Mouse (Mus musculus) liver, embryonic 11.5 days (tissue): ENCODE results near the gene Ptprj. TPM values are rescaled to one million over a fixed set of nuclear protein-coding genes. Genes with fewer than 3 reads are reported as not detected.

ENCODE experiments used
- ATAC-seq: fragments of 200-750 bp; cut with Nextera tagmentation; replicated peaks from 2 replicates; pipeline ENCODE4 v1.8.0; 2017; ENCODE audit warnings: moderate number of reproducible peaks, mild to moderate bottlenecking, moderate TSS enrichment, moderate library complexity; ENCODE audit not compliant: low FRiP score
- DNase-seq: peaks from one replicate; pipeline ENCODE4 v3.0.0-alpha.2; 2017; ENCODE audit warnings: low spot score
- H3K27ac ChIP-seq: fragments of 300-500 bp; sonication (generic); 2 replicates; pipeline ENCODE4 v1.5.1; 2014; ENCODE audit warnings: mild to moderate bottlenecking, low read depth, low read length, control low read depth
- H3K27me3 ChIP-seq: fragments of 300-500 bp; sonication (generic); replicated peaks from 2 replicates; pipeline ENCODE4 v1.6.1; 2014; ENCODE audit warnings: low read length, mixed read lengths; ENCODE audit not compliant: control insufficient read depth, insufficient read depth
- H3K36me3 ChIP-seq: fragments of 300-500 bp; sonication (generic); 2 replicates; pipeline ENCODE4 v1.6.1; 2014; ENCODE audit warnings: mild to moderate bottlenecking, low read length, moderate library complexity, mixed read lengths; ENCODE audit not compliant: control insufficient read depth, insufficient read depth
- H3K4me1 ChIP-seq: fragments of 300-500 bp; sonication (generic); replicated peaks from 2 replicates; pipeline ENCODE4 v1.6.1; 2014; ENCODE audit warnings: low read length, mixed read lengths; ENCODE audit not compliant: control insufficient read depth, insufficient read depth
- H3K4me2 ChIP-seq: fragments of 300-500 bp; sonication (generic); 2 replicates; pipeline ENCODE4 v1.6.1; 2014; ENCODE audit warnings: mild to moderate bottlenecking, control low read depth, moderate library complexity
- H3K4me3 ChIP-seq: fragments of 300-500 bp; sonication (generic); 2 replicates; pipeline ENCODE4 v1.5.1; 2014; ENCODE audit warnings: low read depth, low read length, control low read depth
- H3K9ac ChIP-seq: fragments of 300-500 bp; sonication (generic); 2 replicates; pipeline ENCODE4 v1.6.1; 2014; ENCODE audit warnings: low read depth, low read length, control low read depth
- H3K9me3 ChIP-seq: fragments of 300-500 bp; sonication (generic); 2 replicates; pipeline ENCODE4 v1.6.1; 2016; ENCODE audit warnings: low read length, inconsistent platforms, mixed read lengths; ENCODE audit not compliant: control insufficient read depth
- WGBS: fragments of 180-500 bp; shearing (Covaris S2); extraction: QIAGEN DNeasy Blood & Tissue Kit; methylation state at CpG from one replicate; pipeline ENCODE4 v1.1.7; 2014; 5-methylcytosine and 5-hydroxymethylcytosine counted together
- polyA plus RNA-seq: library from polyadenylated mRNA; unstranded; fragments of >200 nt; fragmentation: Nextera tagmentation; extraction: Ambion mirVana; gene quantifications from 2 replicates; pipeline ENCODE4 v1.2.1, GENCODE M21; 2014

Gene Ptprj
- 5.1 TPM in 2 replicates for polyA plus RNA-seq

GRCm38 (mm10) chr2:90580236-90581005 lies at the start of gene Ptprj:
Gene Ptprj (minus strand): TSS chr2:90580647.
- H3K9me3 ChIP-seq, result no peaks in the 10 kb centered on the region

DNA sequence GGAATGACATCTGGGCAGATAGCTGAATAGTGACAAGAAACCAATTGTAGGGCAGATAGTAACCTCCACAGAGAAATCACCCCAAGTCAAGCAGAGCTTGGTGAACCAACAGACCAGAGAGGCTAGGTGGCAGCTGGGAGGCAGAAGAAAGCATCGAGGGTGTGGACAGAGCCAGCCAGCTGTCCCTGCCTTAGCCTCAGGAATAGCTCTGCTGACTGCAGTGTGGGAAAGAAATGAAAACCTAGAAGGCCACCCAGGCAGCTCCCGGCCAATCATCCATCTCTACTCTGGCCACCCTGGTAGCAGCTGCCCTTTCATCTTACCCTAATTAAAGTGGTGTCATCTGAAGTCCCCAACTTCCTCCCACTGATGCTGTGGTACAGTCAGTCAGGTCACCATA lies 49.1 kb upstream of the Ptprj start:
- 50% methylated on average over 2 of the region's 2 CpGs for WGBS
- Histone ChIP-seq H3K4me1 (no peaks in the 10 kb centered on the region), H3K9me3 (no peaks in the 10 kb centered on the region), H3K27ac (no peak overlapping the region), H3K36me3 (no peaks in the 10 kb centered on the region), H3K27me3 (no peaks in the 10 kb centered on the region), H3K4me3 (no peak overlapping the region), H3K4me2 (no peak overlapping the region), H3K9ac (no peak overlapping the region)
- ATAC-seq (no peak), DNase-seq (no peak)

More at GRCm38 (mm10) chr2:90580236-90581005, at the start of gene Ptprj:
- H3K27me3 ChIP-seq, result no peaks in the 10 kb centered on the region
- peak within 1 kb of the TSS; percentile 90 for H3K4me3 ChIP-seq
- ATAC-seq (peak; percentile 80), DNase-seq (peak; percentile 76)
- peak within 1 kb of the TSS; percentile 75 for H3K27ac ChIP-seq
- H3K4me2 ChIP-seq, result peak within 1 kb of the TSS; percentile 97
- H3K9ac ChIP-seq, result peak within 1 kb of the TSS; percentile 82
- peaks cover 15% of the 10 kb centered on the region for H3K4me1 ChIP-seq
- no peaks in the 10 kb centered on the region for H3K36me3 ChIP-seq
- WGBS, result under 1% methylated on average over 83 of the region's 100 CpGs

DNA sequence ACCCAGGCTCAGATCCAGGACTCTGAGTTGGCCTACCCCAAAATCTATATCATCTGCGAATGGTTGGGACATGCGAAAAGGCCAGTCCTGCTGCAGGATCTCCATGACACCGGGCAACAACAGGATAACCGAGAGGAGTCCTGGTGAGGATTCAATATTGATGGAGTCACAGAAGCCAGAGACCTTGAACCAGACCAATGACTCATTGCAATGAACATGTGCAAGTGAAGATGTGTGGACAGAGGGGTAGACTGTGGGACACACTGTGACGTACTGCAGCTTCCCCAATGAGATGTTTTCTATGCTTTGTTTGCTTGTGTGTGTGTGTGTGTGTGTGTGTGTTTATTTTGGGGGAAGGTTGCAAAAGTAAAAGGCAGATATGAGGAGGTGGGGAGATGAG lies 47.8 kb upstream of the Ptprj start:
- Histone ChIP-seq H3K9me3 (no peaks in the 10 kb centered on the region), H3K4me3 (no peak overlapping the region), H3K27me3 (no peaks in the 10 kb centered on the region), H3K27ac (no peak overlapping the region), H3K36me3 (no peaks in the 10 kb centered on the region), H3K4me1 (no peaks in the 10 kb centered on the region), H3K9ac (no peak overlapping the region), H3K4me2 (no peak overlapping the region)
- DNase-seq (no peak), ATAC-seq (no peak)
- WGBS, result 84% methylated on average over 5 of the region's 5 CpGs

GRCm38 (mm10) chr2:90624920-90625319 lies 44.5 kb upstream of the Ptprj start:
- ATAC-seq (0 out of 2 replicates have a peak, but pooled peaks have one; percentile 51), DNase-seq (no peak)
- WGBS, result 18% methylated on average over 6 of the region's 6 CpGs
- Histone ChIP-seq H3K4me2 (no peak overlapping the region), H3K27ac (no peak overlapping the region), H3K9me3 (no peaks in the 10 kb centered on the region), H3K36me3 (no peaks in the 10 kb centered on the region), H3K4me1 (no peaks in the 10 kb centered on the region), H3K4me3 (no peak overlapping the region), H3K9ac (no peak overlapping the region), H3K27me3 (no peaks in the 10 kb centered on the region; the same call in 1 of the 2 replicates)

- Histone ChIP-seq H3K36me3 (no peaks in the 10 kb centered on the region), H3K4me2 (no peak overlapping the region), H3K9me3 (no peaks in the 10 kb centered on the region), H3K27me3 (no peaks in the 10 kb centered on the region; the same call in 1 of the 2 replicates), H3K9ac (no peak overlapping the region), H3K27ac (no peak overlapping the region), H3K4me3 (no peak overlapping the region), H3K4me1 (no peaks in the 10 kb centered on the region)
- ATAC-seq (no peak), DNase-seq (no peak)
- WGBS, result 39% methylated on average over 4 of the region's 4 CpGs
Measured at GRCm38 (mm10) chr2:90624339-90624738, 43.9 kb upstream of the Ptprj start.

DNA sequence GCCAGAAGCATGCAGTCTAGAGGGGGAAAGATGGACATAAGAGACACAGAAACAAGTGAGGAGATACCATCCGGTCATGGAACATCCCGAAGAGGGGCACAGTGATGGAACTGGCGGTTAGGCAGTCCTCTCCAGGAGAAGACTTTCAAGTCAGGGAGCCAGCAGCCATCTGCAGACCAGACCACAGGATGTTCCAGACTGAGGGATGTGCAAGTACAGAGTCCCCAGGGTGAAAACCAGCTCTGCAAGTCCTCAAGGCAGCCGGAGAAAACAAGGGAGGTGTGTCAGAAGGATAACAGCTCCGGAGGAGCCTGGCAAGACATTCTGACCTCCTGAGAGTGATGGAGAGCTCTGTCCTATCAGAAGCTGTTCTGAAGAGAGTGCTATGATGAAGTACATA lies 40.4 kb upstream of the Ptprj start:
- H3K4me2 ChIP-seq, result no peak overlapping the region
- no peaks in the 10 kb centered on the region for H3K9me3 ChIP-seq
- H3K4me3 ChIP-seq, result no peak overlapping the region
- H3K4me1 ChIP-seq, result no peaks in the 10 kb centered on the region
- H3K9ac ChIP-seq, result no peak overlapping the region
- H3K36me3 ChIP-seq, result no peaks in the 10 kb centered on the region
- no peak for DNase-seq
- 76% methylated on average over 5 of the region's 5 CpGs for WGBS
- H3K27me3 ChIP-seq, result no peaks in the 10 kb centered on the region; the same call in 1 of the 2 replicates
- no peak overlapping the region for H3K27ac ChIP-seq
- no peak for ATAC-seq

- WGBS, result 37% methylated on average over 2 of the region's 2 CpGs
- Histone ChIP-seq H3K9me3 (no peaks in the 10 kb centered on the region), H3K4me1 (no peaks in the 10 kb centered on the region), H3K27me3 (no peaks in the 10 kb centered on the region; the same call in 1 of the 2 replicates), H3K4me2 (no peak overlapping the region), H3K27ac (no peak overlapping the region), H3K4me3 (no peak overlapping the region), H3K9ac (no peak overlapping the region), H3K36me3 (no peaks in the 10 kb centered on the region)
- no peak for ATAC-seq
- no peak for DNase-seq
Measured at GRCm38 (mm10) chr2:90619648-90620047, 39.2 kb upstream of the Ptprj start.

- 88% methylated on average over 14 of the region's 14 CpGs for WGBS
- Histone ChIP-seq H3K27me3 (no peaks in the 10 kb centered on the region; the same call in 1 of the 2 replicates), H3K9ac (no peak overlapping the region), H3K4me2 (no peak overlapping the region), H3K27ac (no peak overlapping the region), H3K4me3 (no peak overlapping the region), H3K36me3 (no peaks in the 10 kb centered on the region), H3K9me3 (no peaks in the 10 kb centered on the region), H3K4me1 (no peaks in the 10 kb centered on the region)
- ATAC-seq (no peak), DNase-seq (no peak)
Measured at GRCm38 (mm10) chr2:90614651-90615171, 34.3 kb upstream of the Ptprj start.

- no peak overlapping the region for H3K27ac ChIP-seq
- H3K4me2 ChIP-seq, result no peak overlapping the region
Measured at GRCm38 (mm10) chr2:90613591-90613990, 33.1 kb upstream of the Ptprj start.

More at GRCm38 (mm10) chr2:90613591-90613990, 33.1 kb upstream of the Ptprj start:
- Histone ChIP-seq H3K4me3 (no peak overlapping the region), H3K36me3 (no peaks in the 10 kb centered on the region), H3K4me1 (no peaks in the 10 kb centered on the region), H3K9me3 (no peaks in the 10 kb centered on the region), H3K27me3 (no peaks in the 10 kb centered on the region), H3K9ac (no peak overlapping the region)
- ATAC-seq (no peak), DNase-seq (no peak)
- WGBS, result 78% methylated on average over 3 of the region's 3 CpGs
